Mouse (Mus musculus) lung, embryonic 16.5 days (tissue): ENCODE measurements at regions not wholly inside any gene's neighbourhood (a gene's known extent, or its start where the extent isn't known, plus 50 kb on each side); places are given as distances from the start of the nearest gene placed in this dataset.

ENCODE experiments used
- ATAC-seq: fragments of 200-750 bp; cut with Nextera tagmentation; 2 replicates; pipeline ENCODE4 v1.8.0; 2017; ENCODE audit warnings: low read depth, mild to moderate bottlenecking, moderate library complexity
- H3K27ac ChIP-seq: fragments of 300-500 bp; sonication (generic); 2 replicates; pipeline ENCODE4 v1.5.1; 2014; ENCODE audit warnings: mild to moderate bottlenecking, control low read depth, low read length
- H3K27me3 ChIP-seq: fragments of 300-500 bp; sonication (generic); 2 replicates; pipeline ENCODE4 v1.6.1; 2014; ENCODE audit warnings: low read depth, low read length, mixed read lengths; ENCODE audit not compliant: control insufficient read depth, insufficient read depth
- H3K36me3 ChIP-seq: fragments of 300-500 bp; sonication (generic); 2 replicates; pipeline ENCODE4 v1.6.1; 2014; ENCODE audit warnings: low read length; ENCODE audit not compliant: control insufficient read depth, insufficient read depth
- H3K4me1 ChIP-seq: fragments of 300-500 bp; sonication (generic); replicated peaks from 2 replicates; pipeline ENCODE4 v1.6.1; 2014; ENCODE audit warnings: low read length, mixed read lengths; ENCODE audit not compliant: control insufficient read depth, insufficient read depth
- H3K4me2 ChIP-seq: fragments of 300-500 bp; sonication (generic); 2 replicates; pipeline ENCODE4 v1.6.1; 2014; ENCODE audit warnings: low read depth, low read length, control low read depth
- H3K4me3 ChIP-seq: fragments of 300-500 bp; sonication (generic); 2 replicates; pipeline ENCODE4 v1.5.1; 2014; ENCODE audit warnings: mild to moderate bottlenecking, low read length, control low read depth
- H3K9ac ChIP-seq: fragments of 300-500 bp; sonication (generic); 2 replicates; pipeline ENCODE4 v1.6.1; 2014; ENCODE audit warnings: low read length, control low read depth
- H3K9me3 ChIP-seq: fragments of 300-500 bp; sonication (generic); 2 replicates; pipeline ENCODE4 v1.6.1; 2016; ENCODE audit warnings: low read length; ENCODE audit not compliant: control insufficient read depth
- WGBS: fragments of 180-500 bp; shearing (Covaris S2); extraction: QIAGEN DNeasy Blood & Tissue Kit; methylation state at CpG from one replicate; pipeline ENCODE4 v1.1.7; 2014; 5-methylcytosine and 5-hydroxymethylcytosine counted together

DNA sequence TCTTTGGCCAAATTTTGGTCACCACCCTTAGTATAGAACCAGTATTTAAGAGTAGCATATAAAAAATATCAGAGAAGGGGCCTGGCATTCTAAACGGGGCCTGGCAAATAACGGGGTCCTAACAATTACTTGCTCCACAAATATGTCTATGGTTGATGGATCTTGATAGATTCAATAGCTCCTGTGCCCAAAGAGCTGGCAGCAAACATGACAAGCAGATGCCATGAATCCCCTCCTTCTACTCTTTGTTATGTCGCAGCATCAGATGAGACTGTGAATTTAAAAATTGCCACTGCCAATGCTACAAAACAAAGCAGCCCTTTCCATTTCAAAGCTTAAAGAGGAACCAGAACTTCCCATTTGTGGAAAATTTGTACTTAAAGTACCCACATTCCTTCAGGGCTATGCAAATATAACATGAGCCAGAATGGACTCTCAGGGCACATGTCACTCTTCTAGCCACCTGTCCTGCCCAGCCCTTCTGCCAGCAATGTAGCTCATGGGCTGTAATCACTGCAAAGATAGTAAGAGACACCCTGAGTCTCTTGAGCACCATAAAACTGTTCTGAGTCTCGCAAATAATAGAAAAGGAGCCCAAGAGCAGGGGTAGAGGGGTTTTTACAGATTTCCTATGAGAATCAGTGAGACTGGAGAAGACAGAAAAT is 342.4 kb upstream of the Kirrel3 start:
- Histone ChIP-seq H3K27me3 (no peaks in the 10 kb centered on the region), H3K4me1 (no peaks in the 10 kb centered on the region), H3K4me2 (no peak overlapping the region), H3K9ac (no peak overlapping the region), H3K27ac (no peak overlapping the region), H3K9me3 (no peaks in the 10 kb centered on the region), H3K36me3 (no peaks in the 10 kb centered on the region), H3K4me3 (no peak overlapping the region)
- 67% methylated on average over 4 of the region's 4 CpGs for WGBS
- no peak for ATAC-seq

DNA sequence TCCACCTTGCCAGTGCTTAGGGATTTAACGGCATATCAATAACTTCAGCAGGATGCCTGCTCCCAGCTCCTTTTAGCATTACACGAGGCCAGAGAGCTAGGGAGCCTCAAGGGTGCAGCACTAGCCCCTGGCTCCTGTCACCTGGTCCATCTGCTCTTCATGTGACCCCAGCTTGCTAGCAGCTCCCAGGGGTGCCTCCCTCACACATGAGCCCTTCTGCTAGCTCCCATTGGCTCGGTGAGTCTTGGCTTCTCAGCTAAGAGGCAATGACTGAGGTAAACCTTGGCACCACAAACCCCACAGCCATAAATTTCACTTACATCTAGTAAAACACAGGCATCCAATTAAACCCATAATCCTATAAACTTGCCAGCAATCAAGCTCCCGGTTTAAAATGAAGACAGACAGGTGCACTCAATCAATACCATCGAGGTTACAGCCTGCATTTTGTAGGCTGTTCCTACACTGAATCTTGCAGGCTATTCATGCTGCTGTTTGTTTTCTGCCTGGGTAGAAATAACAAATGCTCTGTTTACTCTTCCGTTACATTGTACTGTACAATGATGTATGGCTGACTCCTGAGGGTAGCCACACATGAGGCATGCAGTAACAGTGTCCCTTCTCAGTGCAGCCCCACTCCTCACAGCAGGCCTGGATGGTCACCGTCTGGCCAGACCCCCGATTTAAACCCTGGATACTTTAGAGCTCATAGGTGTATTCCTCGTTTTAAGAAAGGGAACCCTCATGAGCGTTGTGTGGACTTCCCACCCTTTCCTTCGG is 330.3 kb upstream of the Kirrel3 start:
- Histone ChIP-seq H3K4me2 (no peak overlapping the region), H3K4me1 (no peaks in the 10 kb centered on the region), H3K4me3 (no peak overlapping the region), H3K36me3 (no peaks in the 10 kb centered on the region), H3K27ac (no peak overlapping the region), H3K27me3 (no peaks in the 10 kb centered on the region), H3K9ac (no peak overlapping the region), H3K9me3 (no peaks in the 10 kb centered on the region)
- WGBS: 50% methylated on average over 11 of the region's 11 CpGs
- ATAC-seq: no peak

DNA sequence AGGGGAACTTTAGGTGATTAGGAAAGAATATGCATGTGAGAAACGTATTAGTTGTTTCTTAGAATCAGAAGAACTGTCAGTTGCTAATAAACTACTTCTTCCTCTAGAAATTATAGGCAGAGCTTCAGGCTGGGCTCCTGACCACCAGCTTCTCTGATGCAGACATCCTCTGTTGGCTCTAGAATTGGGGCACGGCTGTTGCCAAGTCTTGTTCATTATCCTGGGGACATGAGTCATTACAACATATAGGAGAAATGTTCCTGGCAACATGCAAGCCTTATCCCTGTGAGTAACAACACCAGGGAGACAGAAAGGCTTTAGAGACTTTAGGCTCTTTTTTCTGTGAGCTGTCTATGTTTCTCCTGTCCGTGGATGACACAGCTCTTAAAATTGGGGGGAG is 329.1 kb upstream of the Kirrel3 start:
- Histone ChIP-seq H3K36me3 (no peaks in the 10 kb centered on the region), H3K9me3 (no peaks in the 10 kb centered on the region), H3K4me2 (no peak overlapping the region), H3K9ac (no peak overlapping the region), H3K4me3 (no peak overlapping the region), H3K4me1 (no peaks in the 10 kb centered on the region), H3K27me3 (no peaks in the 10 kb centered on the region), H3K27ac (no peak overlapping the region)
- 33% methylated on average over 3 of the region's 3 CpGs for WGBS
- ATAC-seq: no peak

DNA sequence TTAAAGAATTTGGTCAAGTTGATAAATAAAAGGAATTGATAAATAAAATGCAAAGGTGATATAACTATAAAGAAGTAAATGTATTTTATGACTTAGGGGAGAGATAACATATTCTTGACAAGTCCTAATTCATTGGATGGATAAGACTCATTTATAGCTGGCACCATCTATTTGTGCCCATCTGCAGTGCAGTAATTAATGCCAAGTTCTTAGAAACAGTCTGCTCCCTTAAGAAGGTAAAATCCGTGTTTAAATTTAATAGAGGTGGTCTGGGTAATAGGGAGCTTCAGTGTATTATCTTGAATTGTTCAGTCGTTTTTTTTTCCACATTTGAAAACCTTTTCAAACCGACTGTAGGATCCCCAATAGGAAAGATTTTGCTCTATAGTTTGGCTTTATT is 324.6 kb upstream of the Kirrel3 start:
- Histone ChIP-seq H3K9ac (no peak overlapping the region), H3K4me3 (no peak overlapping the region), H3K9me3 (no peaks in the 10 kb centered on the region), H3K36me3 (no peaks in the 10 kb centered on the region), H3K27me3 (no peaks in the 10 kb centered on the region), H3K27ac (no peak overlapping the region), H3K4me2 (no peak overlapping the region), H3K4me1 (no peaks in the 10 kb centered on the region)
- ATAC-seq: no peak
- WGBS: 59% methylated on average over 3 of the region's 3 CpGs

DNA sequence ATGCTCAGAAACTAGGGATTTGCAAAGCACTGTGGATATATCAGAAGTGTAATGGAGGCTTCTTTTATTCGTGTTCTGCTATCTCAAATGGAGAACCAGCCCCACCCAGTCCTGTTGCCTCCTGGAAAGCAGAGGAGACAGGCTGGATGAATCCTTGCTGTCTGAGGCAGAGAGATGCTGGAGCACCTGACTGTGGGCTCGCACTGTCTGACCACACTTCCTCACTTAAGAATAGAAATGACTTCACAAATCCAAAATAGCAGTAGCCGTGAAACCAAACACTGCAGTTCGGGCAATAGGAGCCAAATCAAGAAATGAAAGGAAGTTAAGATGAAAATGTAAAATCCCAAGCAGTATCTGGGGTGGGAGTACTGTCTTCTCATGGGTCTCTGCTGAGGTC is 299.4 kb upstream of the Kirrel3 start:
- H3K4me3 ChIP-seq: no peak overlapping the region
- no peak for ATAC-seq
- H3K36me3 ChIP-seq: no peaks in the 10 kb centered on the region
- H3K27ac ChIP-seq: no peak overlapping the region
- no peak overlapping the region for H3K9ac ChIP-seq
- no peaks in the 10 kb centered on the region for H3K4me1 ChIP-seq
- H3K4me2 ChIP-seq: no peak overlapping the region
- H3K27me3 ChIP-seq: no peaks in the 10 kb centered on the region
- 70% methylated on average over 4 of the region's 4 CpGs for WGBS
- no peaks in the 10 kb centered on the region for H3K9me3 ChIP-seq

DNA sequence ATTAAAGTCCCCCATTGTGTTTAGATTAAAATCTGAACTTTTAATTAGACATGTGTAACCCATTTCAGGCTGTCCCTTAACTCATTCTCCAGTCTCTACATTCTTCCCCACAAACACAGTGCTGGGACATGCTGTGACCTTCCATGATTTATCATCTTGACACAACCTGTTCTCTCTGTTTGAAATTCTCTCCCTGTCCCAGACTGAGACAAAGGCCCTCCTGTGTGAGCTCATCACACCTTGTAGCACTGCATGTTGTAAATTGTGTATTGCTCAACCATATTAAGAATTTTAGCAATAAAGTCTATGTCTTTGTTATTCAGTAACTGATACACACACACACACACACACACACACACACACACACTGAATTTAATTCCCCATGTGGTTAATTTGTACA is 293.2 kb upstream of the Kirrel3 start:
- H3K9me3 ChIP-seq: no peaks in the 10 kb centered on the region
- H3K9ac ChIP-seq: no peak overlapping the region
- H3K4me3 ChIP-seq: no peak overlapping the region
- no peak overlapping the region for H3K4me2 ChIP-seq
- H3K27me3 ChIP-seq: no peaks in the 10 kb centered on the region
- no peaks in the 10 kb centered on the region for H3K36me3 ChIP-seq
- H3K4me1 ChIP-seq: no peaks in the 10 kb centered on the region
- ATAC-seq: no peak
- no peak overlapping the region for H3K27ac ChIP-seq

DNA sequence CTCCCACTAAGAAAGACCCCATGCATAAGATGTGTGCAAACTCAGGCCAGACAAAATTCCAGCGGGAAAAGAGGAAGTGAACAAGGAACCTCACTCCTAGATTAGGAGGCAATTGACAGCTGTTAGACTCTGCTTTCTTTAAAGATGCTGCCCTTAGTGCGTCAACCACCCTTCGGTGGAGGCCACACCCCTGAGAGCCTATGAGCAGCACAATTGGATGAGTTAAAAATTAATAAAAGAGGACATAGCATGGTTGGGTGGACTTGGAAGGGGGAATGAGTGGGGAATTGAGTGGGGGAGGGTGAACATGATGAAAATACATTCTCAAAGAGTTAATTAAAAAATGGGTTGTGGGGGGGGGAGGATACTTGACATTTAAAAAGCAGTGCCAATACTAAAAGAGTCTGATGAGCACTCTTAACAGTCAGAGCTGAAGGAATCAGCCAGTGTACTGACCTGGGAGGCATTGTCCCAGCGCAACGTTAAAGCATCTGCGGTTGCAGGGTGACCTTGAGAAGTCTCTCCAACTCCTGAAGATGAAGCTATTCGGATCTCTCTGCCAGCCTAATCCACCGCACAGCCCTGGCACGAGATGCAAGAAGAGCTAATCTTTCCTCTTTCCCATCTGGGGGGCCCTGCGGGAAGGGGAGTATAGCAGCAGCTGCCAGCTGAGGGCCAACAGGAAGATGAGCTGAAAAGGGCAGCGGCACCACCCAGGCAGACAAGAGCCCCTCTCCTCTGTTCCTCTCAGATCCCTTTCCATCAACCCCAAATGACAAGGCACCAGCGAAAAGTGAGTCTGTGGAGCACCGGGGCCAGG is 283.4 kb upstream of the Kirrel3 start:
- H3K27me3 ChIP-seq: no peaks in the 10 kb centered on the region
- no peak overlapping the region for H3K27ac ChIP-seq
- H3K36me3 ChIP-seq: no peaks in the 10 kb centered on the region
- H3K9me3 ChIP-seq: no peaks in the 10 kb centered on the region
- no peak overlapping the region for H3K9ac ChIP-seq
- H3K4me1 ChIP-seq: peaks cover 9% of the 10 kb centered on the region; the same call in 1 of the 2 replicates
- no peak for ATAC-seq
- 38% methylated on average over 13 of the region's 13 CpGs for WGBS
- no peak overlapping the region for H3K4me2 ChIP-seq
- H3K4me3 ChIP-seq: no peak overlapping the region

- H3K4me1 ChIP-seq: peaks cover 9% of the 10 kb centered on the region; the same call in 1 of the 2 replicates
- H3K27ac ChIP-seq: no peak overlapping the region
- WGBS: 30% methylated on average over 11 of the region's 11 CpGs
- no peak overlapping the region for H3K4me3 ChIP-seq
- no peak for ATAC-seq
- H3K9ac ChIP-seq: no peak overlapping the region
- H3K4me2 ChIP-seq: no peak overlapping the region
- H3K9me3 ChIP-seq: no peaks in the 10 kb centered on the region
- H3K27me3 ChIP-seq: no peaks in the 10 kb centered on the region
- no peaks in the 10 kb centered on the region for H3K36me3 ChIP-seq
These were observed 282.6 kb upstream of the Kirrel3 start for GRCm38 (mm10) chr9:34202942-34203551.
